Mouse (Mus musculus) liver, embryonic 14.5 days (tissue): Measurements from ENCODE around the gene Rps21.

Source experiments
- CTCF ChIP-seq: IDR thresholded peaks from 2 replicates; pipeline ENCODE4 v1.5.1; 2016; ENCODE audit warnings: antibody characterized with exemption, low read depth, control low read depth
- EP300 ChIP-seq: IDR thresholded peaks from 2 replicates; pipeline ENCODE4 v1.6.1; 2016; ENCODE audit warnings: antibody characterized with exemption, low read depth

DNA sequence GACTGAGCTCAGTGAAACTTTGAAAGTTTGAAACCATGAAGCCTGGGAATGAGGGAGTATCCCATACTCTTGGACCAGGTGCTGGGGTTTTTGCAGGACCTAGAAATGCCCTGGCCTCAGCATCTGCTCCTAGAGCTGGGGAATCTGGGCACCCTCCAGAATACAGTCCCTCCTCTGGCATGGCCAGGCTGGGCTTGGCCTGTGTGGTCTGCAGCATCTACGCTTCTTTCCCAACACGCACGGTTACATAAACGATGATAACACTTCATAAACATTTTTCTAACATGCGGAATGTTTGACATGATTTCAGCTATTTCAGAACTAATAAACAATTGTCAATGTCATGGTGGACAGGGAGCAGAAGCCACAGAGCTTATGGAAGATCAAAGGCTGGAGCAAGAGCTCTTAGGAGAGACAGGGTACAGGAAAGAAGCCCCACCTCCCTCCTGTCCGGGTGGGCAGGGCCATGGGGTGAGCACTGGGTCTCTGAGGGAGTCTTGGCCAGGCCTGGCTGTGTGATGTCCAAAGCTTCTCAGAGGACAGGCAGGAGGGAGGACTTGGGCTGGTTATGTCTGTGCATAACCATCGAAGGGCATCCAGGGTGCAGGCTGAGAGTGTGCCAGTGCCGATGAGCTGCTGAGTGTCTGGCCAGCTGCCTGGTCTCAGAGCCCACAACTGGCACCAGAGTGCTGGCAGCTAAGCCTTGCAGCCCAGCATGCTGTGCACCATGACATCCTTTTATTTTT lies 49.4 kb downstream of the Rps21 start:
- no peak for TF ChIP-seq CTCF
- TF ChIP-seq EP300 = no peak
